Mouse (Mus musculus) heart, embryonic 12.5 days (tissue): Measurements from ENCODE around the gene Krtap9-3. TPM values are rescaled to one million over a fixed set of nuclear protein-coding genes. Genes with fewer than 3 reads are reported as not detected.

Experiments
- ATAC-seq: fragments of 200-750 bp; cut with Nextera tagmentation; 2 replicates; pipeline ENCODE4 v1.8.0; 2017; ENCODE audit warnings: moderate TSS enrichment, moderate library complexity; ENCODE audit not compliant: insufficient number of reproducible peaks, low FRiP score
- H3K27ac ChIP-seq: fragments of 300-500 bp; sonication (generic); 2 replicates; pipeline ENCODE4 v1.5.1; 2016; ENCODE audit warnings: mild to moderate bottlenecking, moderate library complexity; ENCODE audit not compliant: poor library complexity, severe bottlenecking
- H3K27me3 ChIP-seq: fragments of 300-500 bp; sonication (generic); replicated peaks from 2 replicates; pipeline ENCODE4 v1.6.1; 2016; ENCODE audit warnings: mild to moderate bottlenecking, moderate library complexity
- H3K36me3 ChIP-seq: fragments of 300-500 bp; sonication (generic); 2 replicates; pipeline ENCODE4 v1.6.1; 2016; ENCODE audit warnings: mild to moderate bottlenecking, moderate library complexity
- H3K4me1 ChIP-seq: fragments of 300-500 bp; sonication (generic); replicated peaks from 2 replicates; pipeline ENCODE4 v1.6.1; 2016; ENCODE audit warnings: mild to moderate bottlenecking
- H3K4me2 ChIP-seq: fragments of 300-500 bp; sonication (generic); 2 replicates; pipeline ENCODE4 v1.6.1; 2016; ENCODE audit warnings: mild to moderate bottlenecking, moderate library complexity
- H3K4me3 ChIP-seq: fragments of 300-500 bp; sonication (generic); 2 replicates; pipeline ENCODE4 v1.5.1; 2016; ENCODE audit warnings: mild to moderate bottlenecking
- H3K9ac ChIP-seq: fragments of 300-500 bp; sonication (generic); 2 replicates; pipeline ENCODE4 v1.6.1; 2016; ENCODE audit warnings: mild to moderate bottlenecking, moderate library complexity
- H3K9me3 ChIP-seq: fragments of 300-500 bp; sonication (generic); replicated peaks from 2 replicates; pipeline ENCODE4 v1.6.1; 2016; ENCODE audit warnings: mild to moderate bottlenecking, moderate library complexity
- WGBS: fragments of 180-500 bp; shearing (Covaris S2); methylation state at CpG from one replicate; pipeline ENCODE4 v1.1.7; 2016; 5-methylcytosine and 5-hydroxymethylcytosine counted together
- polyA plus RNA-seq: library from polyadenylated mRNA; unstranded; fragments of >200 nt; fragmentation: Nextera tagmentation; extraction: Ambion mirVana; gene quantifications from 2 replicates; pipeline ENCODE4 v1.2.1, GENCODE M21; 2016

The Krtap9-3 gene
- polyA plus RNA-seq, 1 experiment from 2014 or later, result not detected

- ATAC-seq, result no peak
- H3K9ac ChIP-seq, result no peak overlapping the region
- 66% methylated on average over 4 of the region's 4 CpGs for WGBS
- H3K36me3 ChIP-seq, result no peaks in the 10 kb centered on the region
- H3K27ac ChIP-seq, result no peak overlapping the region
- no peak overlapping the region for H3K4me2 ChIP-seq
- H3K9me3 ChIP-seq, result no peaks in the 10 kb centered on the region
- H3K4me1 ChIP-seq, result no peaks in the 10 kb centered on the region
- no peaks in the 10 kb centered on the region for H3K27me3 ChIP-seq
- no peak overlapping the region for H3K4me3 ChIP-seq
Measured at GRCm38 (mm10) chr11:99573164-99573563, 24.7 kb downstream of the Krtap9-3 start.

GRCm38 (mm10) chr11:99566530-99566929 is 31.4 kb downstream of the Krtap9-3 start, which contains the start of gene Krtap3-1:
Gene Krtap3-1, minus strand, starts transcription at chr11:99566630.
- Histone ChIP-seq H3K4me3 (no peak within 1 kb of the TSS), H3K9ac (no peak within 1 kb of the TSS), H3K27me3 (no peaks in the 10 kb centered on the region), H3K36me3 (no peaks in the 10 kb centered on the region), H3K9me3 (no peaks in the 10 kb centered on the region), H3K4me2 (no peak within 1 kb of the TSS), H3K27ac (no peak within 1 kb of the TSS), H3K4me1 (no peaks in the 10 kb centered on the region)
- WGBS, result 93% methylated on average over 7 of the region's 7 CpGs
- no peak for ATAC-seq

GRCm38 (mm10) chr11:99562580-99562979 is 35.3 kb downstream of the Krtap9-3 start:
- no peaks in the 10 kb centered on the region for H3K9me3 ChIP-seq
- H3K36me3 ChIP-seq, result no peaks in the 10 kb centered on the region
- no peak overlapping the region for H3K9ac ChIP-seq
- no peak overlapping the region for H3K4me3 ChIP-seq
- no peaks in the 10 kb centered on the region for H3K4me1 ChIP-seq
- no peaks in the 10 kb centered on the region for H3K27me3 ChIP-seq
- no peak overlapping the region for H3K4me2 ChIP-seq
- no peak overlapping the region for H3K27ac ChIP-seq
- ATAC-seq, result no peak
- 75% methylated on average over 6 of the region's 6 CpGs for WGBS

GRCm38 (mm10) chr11:99559366-99559765 is 38.5 kb downstream of the Krtap9-3 start, which contains the start of gene Gm11939:
Gene Gm11939, minus strand, starts transcription at chr11:99559466.
- Histone ChIP-seq H3K27ac (no peak within 1 kb of the TSS), H3K4me3 (no peak within 1 kb of the TSS), H3K9me3 (no peaks in the 10 kb centered on the region), H3K4me1 (no peaks in the 10 kb centered on the region), H3K27me3 (no peaks in the 10 kb centered on the region), H3K36me3 (no peaks in the 10 kb centered on the region), H3K9ac (no peak within 1 kb of the TSS), H3K4me2 (no peak within 1 kb of the TSS)
- ATAC-seq, result no peak
- 81% methylated on average over 9 of the region's 9 CpGs for WGBS

- H3K27me3 ChIP-seq, result no peaks in the 10 kb centered on the region
Measured at GRCm38 (mm10) chr11:99557976-99558745, 39.7 kb downstream of the Krtap9-3 start.

GRCm38 (mm10) chr11:99556753-99557152 is 41.2 kb downstream of the Krtap9-3 start, which contains the start of gene Krtap3-2:
Gene Krtap3-2, minus strand, starts transcription at chr11:99556853.
- no peaks in the 10 kb centered on the region for H3K4me1 ChIP-seq
- no peaks in the 10 kb centered on the region for H3K9me3 ChIP-seq
- no peaks in the 10 kb centered on the region for H3K27me3 ChIP-seq
- ATAC-seq, result no peak
- H3K9ac ChIP-seq, result no peak within 1 kb of the TSS
- H3K4me2 ChIP-seq, result no peak within 1 kb of the TSS
- no peak within 1 kb of the TSS for H3K27ac ChIP-seq
- H3K36me3 ChIP-seq, result no peaks in the 10 kb centered on the region
- H3K4me3 ChIP-seq, result no peak within 1 kb of the TSS
- WGBS, result 67% methylated on average over 2 of the region's 2 CpGs

More at GRCm38 (mm10) chr11:99557976-99558745, 39.7 kb downstream of the Krtap9-3 start:
- H3K4me3 ChIP-seq, result no peak overlapping the region
- no peaks in the 10 kb centered on the region for H3K36me3 ChIP-seq
- no peak for ATAC-seq
- H3K9me3 ChIP-seq, result no peaks in the 10 kb centered on the region
- WGBS, result 63% methylated on average over 3 of the region's 3 CpGs
- H3K4me2 ChIP-seq, result no peak overlapping the region
- H3K4me1 ChIP-seq, result no peaks in the 10 kb centered on the region
- no peak overlapping the region for H3K9ac ChIP-seq
- H3K27ac ChIP-seq, result no peak overlapping the region

- no peaks in the 10 kb centered on the region for H3K27me3 ChIP-seq
- no peaks in the 10 kb centered on the region for H3K36me3 ChIP-seq
- 75% methylated on average over 2 of the region's 2 CpGs for WGBS
- H3K9me3 ChIP-seq, result no peaks in the 10 kb centered on the region
- no peak overlapping the region for H3K9ac ChIP-seq
- H3K27ac ChIP-seq, result no peak overlapping the region
- no peaks in the 10 kb centered on the region for H3K4me1 ChIP-seq
- no peak for ATAC-seq
- H3K4me3 ChIP-seq, result no peak overlapping the region
- no peak overlapping the region for H3K4me2 ChIP-seq
Measured at GRCm38 (mm10) chr11:99556195-99556594, 41.7 kb downstream of the Krtap9-3 start.

GRCm38 (mm10) chr11:99550765-99551164 is 47.1 kb downstream of the Krtap9-3 start, which contains the start of gene Krtap3-3:
Gene Krtap3-3, minus strand, starts transcription at chr11:99550865.
- Histone ChIP-seq H3K27ac (no peak within 1 kb of the TSS), H3K4me1 (no peaks in the 10 kb centered on the region), H3K4me2 (no peak within 1 kb of the TSS), H3K9me3 (no peaks in the 10 kb centered on the region), H3K27me3 (no peaks in the 10 kb centered on the region), H3K4me3 (no peak within 1 kb of the TSS), H3K9ac (no peak within 1 kb of the TSS), H3K36me3 (no peaks in the 10 kb centered on the region)
- no peak for ATAC-seq
- WGBS, result 60% methylated on average over 4 of the region's 4 CpGs

GRCm38 (mm10) chr11:99547892-99548291 is 50.0 kb downstream of the Krtap9-3 start:
- no peak overlapping the region for H3K9ac ChIP-seq
- no peak for ATAC-seq
- no peak overlapping the region for H3K27ac ChIP-seq
- H3K4me3 ChIP-seq, result no peak overlapping the region
- no peaks in the 10 kb centered on the region for H3K36me3 ChIP-seq
- H3K9me3 ChIP-seq, result no peaks in the 10 kb centered on the region
- no peaks in the 10 kb centered on the region for H3K4me1 ChIP-seq
- no peaks in the 10 kb centered on the region for H3K27me3 ChIP-seq
- no peak overlapping the region for H3K4me2 ChIP-seq

Other genes starting within 250 kb of the Krtap9-3 start
- gene Krt27, start 247.0 kb downstream of the Krtap9-3 start, polyA plus RNA-seq, result 0.12 TPM in 1 of 2 replicates, not detected in the other
- gene Krt28, start 223.2 kb downstream of the Krtap9-3 start, polyA plus RNA-seq, result 0.12 and 0.20 TPM in 2 replicates
- 16.6 and 18.8 TPM in 2 replicates for gene Krt10, start 208.7 kb downstream of the Krtap9-3 start, polyA plus RNA-seq
- gene Krt12, start 175.8 kb downstream of the Krtap9-3 start, polyA plus RNA-seq, result not detected in 2 replicates
- gene Krt20, start 160.0 kb downstream of the Krtap9-3 start, polyA plus RNA-seq, result 3.6 and 4.1 TPM in 2 replicates
- 0.27 and 0.52 TPM in 2 replicates for gene Krt23, start 105.0 kb downstream of the Krtap9-3 start, polyA plus RNA-seq
- gene Krt39, start 76.8 kb downstream of the Krtap9-3 start, polyA plus RNA-seq, result not detected in 2 replicates
- not detected in 2 replicates for gene Krt40, start 54.9 kb downstream of the Krtap9-3 start, polyA plus RNA-seq
- gene Krtap3-3, start 47.2 kb downstream of the Krtap9-3 start, polyA plus RNA-seq, result not detected in 2 replicates
- gene Krtap3-2, start 41.3 kb downstream of the Krtap9-3 start, polyA plus RNA-seq, result not detected in 2 replicates
- gene Gm11939, start 38.6 kb downstream of the Krtap9-3 start, polyA plus RNA-seq, result not detected in 2 replicates
- not detected in 2 replicates for gene Krtap3-1, start 31.5 kb downstream of the Krtap9-3 start, polyA plus RNA-seq
- gene Krtap1-5, start 17.1 kb downstream of the Krtap9-3 start, polyA plus RNA-seq, result not detected in 2 replicates
- not detected in 2 replicates for gene Krtap1-4, start 14.5 kb downstream of the Krtap9-3 start, polyA plus RNA-seq
- not detected in 2 replicates for gene Krtap1-3, start 6.8 kb downstream of the Krtap9-3 start, polyA plus RNA-seq
- gene Gm11938, start 5.2 kb upstream of the Krtap9-3 start, polyA plus RNA-seq, result not detected in 2 replicates
- not detected in 2 replicates for gene Gm11937, start 12.1 kb upstream of the Krtap9-3 start, polyA plus RNA-seq
- gene Krtap2-4, start 16.7 kb upstream of the Krtap9-3 start, polyA plus RNA-seq, result not detected in 2 replicates
- not detected in 2 replicates for gene Gm11562, start 22.3 kb upstream of the Krtap9-3 start, polyA plus RNA-seq
- not detected in 2 replicates for gene Krtap4-1, start 30.1 kb upstream of the Krtap9-3 start, polyA plus RNA-seq
- not detected in 2 replicates for gene Krtap4-2, start 37.0 kb upstream of the Krtap9-3 start, polyA plus RNA-seq
- gene Krtap4-7, start 46.0 kb upstream of the Krtap9-3 start, polyA plus RNA-seq, result not detected in 2 replicates
- gene Gm11555, start 52.1 kb upstream of the Krtap9-3 start, polyA plus RNA-seq, result not detected in 2 replicates
- gene Gm11563, start 60.9 kb upstream of the Krtap9-3 start, polyA plus RNA-seq, result not detected in 2 replicates
- gene Krtap4-6, start 67.9 kb upstream of the Krtap9-3 start, polyA plus RNA-seq, result not detected in 2 replicates
- gene Gm14190, start 92.6 kb upstream of the Krtap9-3 start, polyA plus RNA-seq, result not detected in 2 replicates
- not detected in 2 replicates for gene Gm14180, start 136.2 kb upstream of the Krtap9-3 start, polyA plus RNA-seq
- gene Gm11595, start 174.8 kb upstream of the Krtap9-3 start, polyA plus RNA-seq, result not detected in 2 replicates
- gene Krtap4-8, start 182.6 kb upstream of the Krtap9-3 start, polyA plus RNA-seq, result not detected in 2 replicates
- gene Krtap4-9, start 187.1 kb upstream of the Krtap9-3 start, polyA plus RNA-seq, result not detected in 2 replicates
- not detected in 2 replicates for gene Gm11596, start 195.4 kb upstream of the Krtap9-3 start, polyA plus RNA-seq
- gene Gm11569, start 200.8 kb upstream of the Krtap9-3 start, polyA plus RNA-seq, result not detected in 2 replicates
- not detected in 2 replicates for gene Gm11554, start 206.3 kb upstream of the Krtap9-3 start, polyA plus RNA-seq
- gene Krtap4-13, start 211.8 kb upstream of the Krtap9-3 start, polyA plus RNA-seq, result not detected in 2 replicates
- gene Gm11564, start 217.6 kb upstream of the Krtap9-3 start, polyA plus RNA-seq, result not detected in 2 replicates
- not detected in 2 replicates for gene 2300003K06Rik, start 240.0 kb upstream of the Krtap9-3 start, polyA plus RNA-seq